Mouse (Mus musculus) CH12.LX (cell line): ENCODE data around the gene Arhgap36.

ENCODE experiments used
- CHD1 ChIP-seq: IDR thresholded peaks from 2 replicates; pipeline ENCODE4 v1.6.1; 2012; ENCODE audit warnings: low read depth, low read length, improper control_type of control experiment, inconsistent platforms
- CHD2 ChIP-seq: IDR thresholded peaks from 2 replicates; pipeline ENCODE4 v1.6.1; 2011; ENCODE audit warnings: low read length, improper control_type of control experiment
- CTCF ChIP-seq, 2 experiments: IDR thresholded peaks in 1 of 2; conservative IDR thresholded peaks in 1 of 2; 2 replicates each; pipeline ENCODE4 v1.5.1; 2011 to 2012; ENCODE audit warnings: low read depth in 2 of 2, low read length in 2 of 2, improper control_type of control experiment in 1 of 2, inconsistent platforms in 1 of 2, mild to moderate bottlenecking in 1 of 2, moderate library complexity in 1 of 2
- E2F4 ChIP-seq: IDR thresholded peaks from 2 replicates; pipeline ENCODE4 v1.6.1; 2011; ENCODE audit warnings: low read depth, low read length, improper control_type of control experiment; ENCODE audit not compliant: insufficient replicate concordance
- EP300 ChIP-seq: IDR thresholded peaks from 2 replicates; pipeline ENCODE4 v1.6.1; 2011; ENCODE audit warnings: low read length, improper control_type of control experiment
- MAFK ChIP-seq: IDR thresholded peaks from 2 replicates; pipeline ENCODE4 v1.6.1; 2011; ENCODE audit warnings: low read length, improper control_type of control experiment; ENCODE audit not compliant: insufficient replicate concordance
- POLR2A ChIP-seq: IDR thresholded peaks from 2 replicates; pipeline ENCODE4 v1.6.1; 2011; ENCODE audit warnings: low read depth, mild to moderate bottlenecking, improper control_type of control experiment, low read length
- POLR2AphosphoS2 ChIP-seq: IDR thresholded peaks from 2 replicates; pipeline ENCODE4 v1.6.1; 2011; ENCODE audit warnings: low read depth, low read length, improper control_type of control experiment
- RAD21 ChIP-seq: IDR thresholded peaks from 2 replicates; pipeline ENCODE4 v1.6.1; 2011; ENCODE audit warnings: low read depth, mild to moderate bottlenecking, low read length, improper control_type of control experiment, moderate library complexity
- RCOR1 ChIP-seq: conservative IDR thresholded peaks from 2 replicates; pipeline ENCODE4 v1.6.1; 2012; ENCODE audit warnings: low read depth, mild to moderate bottlenecking, inconsistent platforms, low read length, improper control_type of control experiment
- SMC3 ChIP-seq: IDR thresholded peaks from 2 replicates; pipeline ENCODE4 v1.6.1; 2011; ENCODE audit warnings: low read depth, low read length, improper control_type of control experiment
- TCF12 ChIP-seq: IDR thresholded peaks from 2 replicates; pipeline ENCODE4 v1.6.1; 2014; ENCODE audit warnings: low read depth, mild to moderate bottlenecking, inconsistent platforms, low read length, improper control_type of control experiment
- USF1 ChIP-seq: IDR thresholded peaks from 2 replicates; pipeline ENCODE4 v1.6.1; 2014; ENCODE audit warnings: low read depth, mild to moderate bottlenecking, inconsistent platforms, low read length, improper control_type of control experiment

- TF ChIP-seq POLR2AphosphoS2: no peak
- TF ChIP-seq SMC3: no peak
- no peak for TF ChIP-seq EP300
- TF ChIP-seq E2F4: no peak
- TF ChIP-seq CTCF (conservative IDR thresholded peaks at IDR 0.05 in 1 of 2, IDR thresholded peaks at IDR 0.05 in 1 of 2; ENCODE audit: low read depth in 2 of 2, low read length in 2 of 2): no peak
- TF ChIP-seq CHD2: no peak
- no peak for TF ChIP-seq USF1
- TF ChIP-seq TCF12: no peak
- no peak for TF ChIP-seq MAFK
- no peak for TF ChIP-seq CHD1
- TF ChIP-seq RAD21: no peak
- no peak for TF ChIP-seq POLR2A
- TF ChIP-seq RCOR1: no peak
Measured at GRCm38 (mm10) chrX:49479968-49480809, 16.4 kb downstream of the Arhgap36 start.
